18 mouse cellular contexts compared by ENCODE assay signal in genomic region chr7:127766851-127767609, GRCm38 (mm10). TPM values are rescaled to one million over a fixed set of nuclear protein-coding genes. Genes with fewer than 3 reads are reported as not detected.
A peak's percentile ranks its signal among the peaks of the same experiment; 100 is the strongest.
DNase-seq lines count a peak whose midpoint lies in the region; ATAC-seq and TF ChIP-seq lines count a peak whose summit lies in the region.
"Had no signal": no experiment of that assay in that cellular context is flagged by ENCODE, and none has a peak within 500 bp of the region (broad histone marks: within the 10 kb centered on the region; RNA-seq: fewer than 3 reads in every experiment).

No protein-coding gene starts in this region.

- 62% methylated on average over 17 of the region's 17 CpGs for WGBS in bone marrow, adult 2 months
- 31% methylated on average over 17 of the region's 17 CpGs for WGBS in liver, embryonic 12.5 days (ENCODE audit: insufficient replicate concordance)

- TF ChIP-seq CTCF in bone marrow, adult 2 months (IDR thresholded peaks at IDR 0.05; ENCODE audit: control insufficient read depth, insufficient read depth, low read length), result no peak

- peak overlapping the region; percentile 76 for H3K9ac ChIP-seq in liver, embryonic 12.5 days
- H3K9ac ChIP-seq: hindbrain, embryonic 12.5 days; neural tube, embryonic 13.5 days had no signal

- H3K4me3 ChIP-seq in megakaryocyte, embryonic 14.5 days (replicated peaks), result peak overlapping the region; percentile 46
- H3K4me3 ChIP-seq in bone marrow, adult 2 months (replicated peaks; ENCODE audit: control insufficient read depth, low read depth, low read length), result peak overlapping the region; percentile 56
- peak overlapping the region; percentile 67 for H3K4me3 ChIP-seq in liver, embryonic 12.5 days
- H3K4me3 ChIP-seq: hindbrain, embryonic 12.5 days; midbrain, embryonic 12.5 days; neural tube, embryonic 13.5 days had no signal

- peak overlapping the region; percentile 88 for H3K27ac ChIP-seq in bone marrow, adult 2 months (ENCODE audit: control insufficient read depth, insufficient read depth, low read depth, low read length, poor library complexity)
- H3K27ac ChIP-seq in liver, embryonic 12.5 days, result peak overlapping the region; percentile 96
- H3K27ac ChIP-seq: neural tube, embryonic 13.5 days had no signal

- intact Hi-C loops in left cerebral cortex, postnatal 36 days (cut with DNase I), result no loop called here

- peak; percentile 85 for TF ChIP-seq POLR2A in bone marrow, adult 2 months (IDR thresholded peaks at IDR 0.05; ENCODE audit: borderline replicate concordance, control insufficient read depth, low read depth, low read length)

- no peaks in the 10 kb centered on the region for H3K9me3 ChIP-seq in megakaryocyte, embryonic 14.5 days
- no peaks in the 10 kb centered on the region for H3K9me3 ChIP-seq in liver, embryonic 12.5 days (replicated peaks)
- H3K9me3 ChIP-seq: embryonic facial prominence, embryonic 10.5 days; hindbrain, embryonic 12.5 days; midbrain, embryonic 12.5 days; neural tube, embryonic 13.5 days had no signal

- no peak for ATAC-seq in megakaryocyte, adult 5-6 weeks (ENCODE audit: poor library complexity, severe bottlenecking)
- peak; percentile 94 for ATAC-seq in liver, embryonic 12.5 days
- ATAC-seq: forebrain, embryonic 16.5 days had no signal

- H3K36me3 ChIP-seq in megakaryocyte, embryonic 14.5 days (replicated peaks; ENCODE audit: low read length), result peaks cover 62% of the 10 kb centered on the region
- peaks cover 49% of the 10 kb centered on the region for H3K36me3 ChIP-seq in liver, embryonic 12.5 days

- peaks cover 45% of the 10 kb centered on the region for H3K4me1 ChIP-seq in megakaryocyte, embryonic 14.5 days
- H3K4me1 ChIP-seq in bone marrow, adult 2 months (ENCODE audit: control insufficient read depth, insufficient read depth, low read length), result peaks cover 3% of the 10 kb centered on the region; the same call in 1 of the 2 replicates
- H3K4me1 ChIP-seq in liver, embryonic 12.5 days, result peaks cover 68% of the 10 kb centered on the region

- H3K27me3 ChIP-seq in megakaryocyte, embryonic 14.5 days (replicated peaks), result no peaks in the 10 kb centered on the region
- H3K27me3 ChIP-seq in liver, embryonic 12.5 days (replicated peaks), result no peaks in the 10 kb centered on the region
- H3K27me3 ChIP-seq: CH12.LX; hindbrain, embryonic 12.5 days; midbrain, embryonic 12.5 days; neural tube, embryonic 13.5 days had no signal

- peak overlapping the region; percentile 86 for H3K4me2 ChIP-seq in liver, embryonic 12.5 days
- H3K4me2 ChIP-seq: hindbrain, embryonic 12.5 days; midbrain, embryonic 12.5 days; neural tube, embryonic 13.5 days had no signal

- peak; percentile 83 to 88 for DNase-seq in spleen, postnatal 4 days (ENCODE audit: low spot score in 2 of 2)
- DNase-seq in kidney, adult 11 months, result no peak
- no peak for DNase-seq in layer of hippocampus, postnatal 25 days (ENCODE audit: extremely low spot score in 1 of 2, low spot score in 1 of 2)
- DNase-seq in left cerebral cortex, postnatal 36 days (ENCODE audit: low spot score in 2 of 2), result no peak
- DNase-seq: kidney, adult 8-10 months; right cerebral cortex, postnatal 25 days had no signal

RNA-seq across cellular contexts. Expression of gene Orai3, which starts 2.6 kb away (rescaled TPM):
- 27.3 and 62.4 TPM in 2 replicates for polyA plus RNA-seq in megakaryocyte, embryonic 14.5 days (2012; ENCODE audit: insufficient read depth, low replicate concordance)
- 30.9 and 33.7 TPM in 2 replicates for total RNA-seq in megakaryocyte, adult 5-6 weeks (2015)
- total RNA-seq in megakaryocyte, adult 5-6 weeks (2017), result 29.5 and 32.7 TPM in 2 replicates
- polyA plus RNA-seq in bone marrow, adult 2 months (2011; ENCODE audit: insufficient read depth, insufficient read length, low replicate concordance, missing spikeins), result 7.6 and 14.6 TPM in 2 replicates
- polyA plus RNA-seq in liver, embryonic 12.5 days (2016; fragmentation: Nextera tagmentation; extraction: Ambion mirVana), result 14.8 and 15.0 TPM in 2 replicates
- 10 to 100 TPM; 28.7 to 33.2 TPM for total RNA-seq in layer of hippocampus, postnatal 25 days (2021)
- 10 to 100 TPM; 18.9 to 25.4 TPM for total RNA-seq in left cerebral cortex, postnatal 36 days (2021)

RNA-seq across cellular contexts. Expression of gene Setd1a, which starts 9.4 kb away (rescaled TPM):
- polyA plus RNA-seq in megakaryocyte, embryonic 14.5 days (2012; ENCODE audit: insufficient read depth, low replicate concordance), result 32.9 and 47.6 TPM in 2 replicates
- 35.2 and 43.3 TPM in 2 replicates for total RNA-seq in megakaryocyte, adult 5-6 weeks (2015)
- 7.7 and 9.8 TPM in 2 replicates for total RNA-seq in megakaryocyte, adult 5-6 weeks (2017)
- polyA plus RNA-seq in bone marrow, adult 2 months (2011; ENCODE audit: insufficient read depth, insufficient read length, low replicate concordance, missing spikeins), result 24.2 and 36.3 TPM in 2 replicates
- 13.1 and 13.7 TPM in 2 replicates for polyA plus RNA-seq in liver, embryonic 12.5 days (2016; fragmentation: Nextera tagmentation; extraction: Ambion mirVana)
- 10 to 100 TPM; 35.1 to 50.0 TPM for total RNA-seq in layer of hippocampus, postnatal 25 days (2021)
- total RNA-seq in left cerebral cortex, postnatal 36 days (2021), result 10 to 100 TPM; 40.0 to 53.4 TPM

RNA-seq across cellular contexts. Expression of gene Gm49388, which starts 18.4 kb away (rescaled TPM):
- not detected in 2 replicates for polyA plus RNA-seq in megakaryocyte, embryonic 14.5 days (2012; ENCODE audit: insufficient read depth, low replicate concordance)
- not detected in 2 replicates for total RNA-seq in megakaryocyte, adult 5-6 weeks (2015)
- not detected in 2 replicates for total RNA-seq in megakaryocyte, adult 5-6 weeks (2017)
- 0.75 TPM in 1 of 2 replicates, not detected in the other for polyA plus RNA-seq in bone marrow, adult 2 months (2011; ENCODE audit: insufficient read depth, insufficient read length, low replicate concordance, missing spikeins)
- polyA plus RNA-seq in liver, embryonic 12.5 days (2016; fragmentation: Nextera tagmentation; extraction: Ambion mirVana), result not detected in 2 replicates
- total RNA-seq in layer of hippocampus, postnatal 25 days (2021), result 1 to 10 TPM; 3.7 to 5.7 TPM
- 1 to 10 TPM; 3.9 to 4.1 TPM for total RNA-seq in left cerebral cortex, postnatal 36 days (2021)
- total RNA-seq: liver, adult 2 months had no signal
- polyA plus RNA-seq: embryonic facial prominence, embryonic 10.5 days; forebrain, embryonic 16.5 days; gonadal fat pad, adult 2 months; hindbrain, embryonic 12.5 days; liver, adult 2 months; midbrain, embryonic 12.5 days; neural tube, embryonic 13.5 days had no signal

RNA-seq across cellular contexts. Expression of gene Fbxl19, which starts 22.7 kb away (rescaled TPM):
- 54.6 and 102 TPM in 2 replicates for polyA plus RNA-seq in megakaryocyte, embryonic 14.5 days (2012; ENCODE audit: insufficient read depth, low replicate concordance)
- total RNA-seq in megakaryocyte, adult 5-6 weeks (2015), result 2.1 TPM in 2 replicates
- 5.8 and 6.2 TPM in 2 replicates for total RNA-seq in megakaryocyte, adult 5-6 weeks (2017)
- polyA plus RNA-seq in bone marrow, adult 2 months (2011; ENCODE audit: insufficient read depth, insufficient read length, low replicate concordance, missing spikeins), result 18.8 and 23.0 TPM in 2 replicates
- 3.7 TPM in 2 replicates for polyA plus RNA-seq in liver, embryonic 12.5 days (2016; fragmentation: Nextera tagmentation; extraction: Ambion mirVana)
- total RNA-seq in layer of hippocampus, postnatal 25 days (2021), result 10 to 100 TPM; 63.4 to 66.7 TPM
- 10 to 100 TPM; 73.2 to 84.6 TPM for total RNA-seq in left cerebral cortex, postnatal 36 days (2021)

RNA-seq across cellular contexts. Expression of gene Hsd3b7, which starts 33.4 kb away (rescaled TPM):
- 13.9 and 53.3 TPM in 2 replicates for polyA plus RNA-seq in megakaryocyte, embryonic 14.5 days (2012; ENCODE audit: insufficient read depth, low replicate concordance)
- 27.0 and 30.9 TPM in 2 replicates for total RNA-seq in megakaryocyte, adult 5-6 weeks (2015)
- 28.5 and 28.7 TPM in 2 replicates for total RNA-seq in megakaryocyte, adult 5-6 weeks (2017)
- 13.3 and 23.4 TPM in 2 replicates for polyA plus RNA-seq in bone marrow, adult 2 months (2011; ENCODE audit: insufficient read depth, insufficient read length, low replicate concordance, missing spikeins)
- 28.0 and 29.8 TPM in 2 replicates for polyA plus RNA-seq in liver, embryonic 12.5 days (2016; fragmentation: Nextera tagmentation; extraction: Ambion mirVana)
- total RNA-seq in layer of hippocampus, postnatal 25 days (2021), result 1 to 10 TPM; 4.5 to 5.3 TPM
- 1 to 10 TPM; 3.3 to 4.0 TPM for total RNA-seq in left cerebral cortex, postnatal 36 days (2021)

Comparison
In these comparisons a context has a peak if more than half of its experiments do, and no peak if none do; other contexts are left out.
1. DNase-seq: peak in spleen, postnatal 4 days (2 of 2); none in kidney, adult 11 months (single experiment), layer of hippocampus, postnatal 25 days (0 of 2) and left cerebral cortex, postnatal 36 days (0 of 2).
2. RNA of gene Gm49388, which starts 18.4 kb away (total RNA-seq): 3.7 to 5.7 TPM in layer of hippocampus, postnatal 25 days and 3.9 to 4.1 TPM in left cerebral cortex, postnatal 36 days; not detected in megakaryocyte, adult 5-6 weeks; every median in the first group is over 4 times any median in the second.
3. Peak in every context shown above with its lines, with median percentiles within 50 percentile points of each other: H3K4me3 ChIP-seq.